Mouse (Mus musculus) limb, embryonic 15.5 days (tissue): ENCODE data around the gene Tnfrsf9. TPM values are rescaled to one million over a fixed set of nuclear protein-coding genes. Genes with fewer than 3 reads are reported as not detected.
A peak's percentile ranks its signal among the peaks of the same experiment; 100 is the strongest.

ENCODE experiments used
- ATAC-seq: fragments of 200-750 bp; cut with Nextera tagmentation; 2 replicates; pipeline ENCODE4 v1.8.0; 2017; ENCODE audit warnings: low read depth, moderate TSS enrichment; ENCODE audit not compliant: insufficient number of reproducible peaks, low FRiP score, low TSS enrichment
- H3K27ac ChIP-seq: fragments of 300-500 bp; sonication (generic); 2 replicates; pipeline ENCODE4 v1.5.1; 2015; ENCODE audit warnings: moderate library complexity, mild to moderate bottlenecking, inconsistent platforms
- H3K27me3 ChIP-seq: fragments of 300-500 bp; sonication (generic); 2 replicates; pipeline ENCODE4 v1.6.1; 2015; ENCODE audit warnings: inconsistent platforms
- H3K36me3 ChIP-seq: fragments of 300-500 bp; sonication (generic); 2 replicates; pipeline ENCODE4 v1.6.1; 2015; ENCODE audit warnings: inconsistent platforms
- H3K4me1 ChIP-seq: fragments of 300-500 bp; sonication (generic); 2 replicates; pipeline ENCODE4 v1.6.1; 2015; ENCODE audit warnings: inconsistent platforms
- H3K4me2 ChIP-seq: fragments of 300-500 bp; sonication (generic); 2 replicates; pipeline ENCODE4 v1.6.1; 2015; ENCODE audit warnings: mild to moderate bottlenecking, inconsistent platforms
- H3K4me3 ChIP-seq: fragments of 300-500 bp; sonication (generic); 2 replicates; pipeline ENCODE4 v1.5.1; 2015; ENCODE audit warnings: mild to moderate bottlenecking, inconsistent platforms
- H3K9ac ChIP-seq: fragments of 300-500 bp; sonication (generic); 2 replicates; pipeline ENCODE4 v1.6.1; 2015; ENCODE audit warnings: inconsistent platforms
- H3K9me3 ChIP-seq: fragments of 300-500 bp; sonication (generic); 2 replicates; pipeline ENCODE4 v1.6.1; 2016; ENCODE audit warnings: inconsistent platforms
- WGBS: fragments of 180-500 bp; shearing (Covaris S2); methylation state at CpG from one replicate; pipeline ENCODE4 v1.1.7; 2015; 5-methylcytosine and 5-hydroxymethylcytosine counted together
- polyA plus RNA-seq: library from polyadenylated mRNA; unstranded; fragments of >200 nt; fragmentation: Nextera tagmentation; extraction: Ambion mirVana; gene quantifications from 2 replicates; pipeline ENCODE4 v1.2.1, GENCODE M21; 2015

Tnfrsf9 gene
- polyA plus RNA-seq: 0.83 and 1.1 TPM in 2 replicates

- Histone ChIP-seq H3K4me2 (peak within 1 kb of the TSS; percentile 58), H3K9me3 (no peaks in the 10 kb centered on the region), H3K36me3 (no peaks in the 10 kb centered on the region), H3K27ac (peak within 1 kb of the TSS; percentile 92), H3K27me3 (no peaks in the 10 kb centered on the region), H3K9ac (peak within 1 kb of the TSS; percentile 87), H3K4me1 (peaks cover 18% of the 10 kb centered on the region), H3K4me3 (peak within 1 kb of the TSS; percentile 64)
- WGBS: under 1% methylated on average over 48 of the region's 48 CpGs
- ATAC-seq: peak; percentile 91
Measured at GRCm38 (mm10) chr4:150914290-150914733, at the start of gene Tnfrsf9, which contains the start of gene Park7. Gene Tnfrsf9, plus strand, starts transcription at chr4:150914562. Gene Park7, minus strand, starts transcription at chr4:150914437.

DNA sequence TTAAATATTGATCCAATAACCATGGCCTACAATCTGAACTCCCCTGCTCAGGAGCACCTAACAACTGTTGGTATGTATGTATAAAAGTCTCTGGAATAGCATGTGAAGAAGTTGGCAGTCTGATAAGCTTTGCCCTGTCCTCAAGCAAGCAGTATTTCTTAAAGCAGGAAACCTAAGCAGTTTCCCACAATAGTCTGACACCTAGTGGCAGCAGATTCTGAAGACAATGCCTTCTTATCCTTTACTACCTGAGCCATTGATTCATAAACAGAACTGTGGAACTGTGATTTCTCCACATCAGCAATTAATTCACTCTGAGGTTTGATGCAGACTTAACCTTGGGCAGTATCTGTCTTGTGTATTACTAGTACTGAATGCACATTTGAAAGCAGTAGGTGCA is 49.0 kb upstream of the Tnfrsf9 start:
- no peaks in the 10 kb centered on the region for H3K9me3 ChIP-seq
- H3K9ac ChIP-seq: no peak overlapping the region
- H3K4me2 ChIP-seq: no peak overlapping the region
- H3K36me3 ChIP-seq: peaks cover 27% of the 10 kb centered on the region
- no peak overlapping the region for H3K4me3 ChIP-seq
- H3K27ac ChIP-seq: no peak overlapping the region
- no peaks in the 10 kb centered on the region for H3K27me3 ChIP-seq
- H3K4me1 ChIP-seq: peaks cover 21% of the 10 kb centered on the region
- no peak for ATAC-seq

DNA sequence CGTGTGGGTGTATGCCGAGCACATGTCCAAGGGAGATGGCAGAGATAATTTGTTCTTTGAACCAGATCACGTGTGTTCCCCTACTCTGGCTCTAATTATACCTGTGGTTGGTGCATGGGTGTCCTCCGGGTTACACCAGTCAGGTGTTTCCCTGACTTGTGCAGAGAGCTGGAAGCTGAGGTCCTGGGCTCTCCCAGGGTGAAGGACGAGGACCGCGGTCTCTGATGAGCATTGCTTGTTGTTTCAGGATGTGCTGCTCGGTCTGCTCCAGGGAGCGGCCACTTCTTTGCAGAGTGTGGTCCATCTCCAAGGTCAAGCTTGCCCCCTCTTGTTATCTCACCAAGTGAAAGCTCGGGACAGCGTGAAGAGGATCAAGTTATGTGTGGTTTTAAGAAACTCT is 48.3 kb upstream of the Tnfrsf9 start:
- Histone ChIP-seq H3K4me3 (no peak overlapping the region), H3K9ac (no peak overlapping the region), H3K36me3 (peaks cover 27% of the 10 kb centered on the region), H3K9me3 (no peaks in the 10 kb centered on the region), H3K4me1 (peaks cover 25% of the 10 kb centered on the region), H3K27me3 (no peaks in the 10 kb centered on the region), H3K4me2 (no peak overlapping the region), H3K27ac (no peak overlapping the region)
- no peak for ATAC-seq
- WGBS: 86% methylated on average over 11 of the region's 11 CpGs

DNA sequence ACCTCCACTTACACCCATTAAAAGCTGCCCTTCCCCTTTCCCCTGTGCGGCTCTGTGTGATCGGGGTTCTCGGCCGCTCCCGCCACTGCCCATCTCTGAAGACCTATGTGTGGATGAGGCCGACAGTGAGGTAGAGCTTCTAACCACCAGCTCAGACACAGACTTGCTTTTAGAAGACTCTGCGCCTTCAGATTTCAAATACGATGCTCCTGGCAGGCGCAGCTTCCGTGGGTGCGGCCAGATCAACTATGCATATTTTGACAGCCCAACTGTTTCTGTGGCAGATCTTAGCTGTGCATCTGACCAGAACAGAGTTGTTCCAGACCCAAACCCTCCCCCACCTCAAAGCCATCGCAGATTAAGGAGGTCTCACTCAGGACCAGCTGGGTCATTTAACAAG is 47.9 kb upstream of the Tnfrsf9 start:
- WGBS: 93% methylated on average over 12 of the region's 12 CpGs
- peaks cover 27% of the 10 kb centered on the region for H3K36me3 ChIP-seq
- no peak overlapping the region for H3K9ac ChIP-seq
- H3K27ac ChIP-seq: no peak overlapping the region
- no peaks in the 10 kb centered on the region for H3K27me3 ChIP-seq
- H3K9me3 ChIP-seq: no peaks in the 10 kb centered on the region
- H3K4me3 ChIP-seq: no peak overlapping the region
- peaks cover 30% of the 10 kb centered on the region for H3K4me1 ChIP-seq
- H3K4me2 ChIP-seq: no peak overlapping the region
- no peak for ATAC-seq

- H3K4me2 ChIP-seq: no peak overlapping the region
- peak overlapping the region; percentile 0; the same call in 1 of the 2 replicates for H3K27ac ChIP-seq
- no peak overlapping the region for H3K4me3 ChIP-seq
- no peaks in the 10 kb centered on the region for H3K27me3 ChIP-seq
- H3K36me3 ChIP-seq: peaks cover 27% of the 10 kb centered on the region
- no peaks in the 10 kb centered on the region for H3K9me3 ChIP-seq
- ATAC-seq: no peak
- H3K4me1 ChIP-seq: peaks cover 40% of the 10 kb centered on the region
- no peak overlapping the region for H3K9ac ChIP-seq
- WGBS: 77% methylated on average over 6 of the region's 6 CpGs
Measured at GRCm38 (mm10) chr4:150868161-150868560, 46.2 kb upstream of the Tnfrsf9 start.

DNA sequence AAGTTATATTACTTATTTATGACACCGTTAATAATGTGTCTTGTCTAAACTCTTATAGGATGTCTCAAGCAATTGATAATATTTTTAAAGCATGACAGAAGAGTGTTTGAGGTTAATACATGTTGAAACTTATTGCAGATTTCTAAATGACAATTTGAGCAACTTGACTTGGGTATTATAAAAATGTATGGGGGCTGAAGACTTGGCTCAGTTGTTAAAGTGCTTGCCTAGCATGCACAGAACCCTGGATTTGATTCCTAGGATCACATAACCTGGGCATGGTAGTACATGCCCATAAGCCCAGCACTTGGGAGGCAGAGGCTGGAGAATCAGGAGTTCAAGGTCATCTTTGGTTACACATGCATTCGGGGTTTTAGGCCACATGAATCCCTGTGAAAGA is 45.5 kb upstream of the Tnfrsf9 start:
- no peak for ATAC-seq

GRCm38 (mm10) chr4:150869276-150870197 is 44.8 kb upstream of the Tnfrsf9 start:
- no peak for ATAC-seq
- peaks cover 40% of the 10 kb centered on the region for H3K4me1 ChIP-seq
- no peak overlapping the region for H3K4me3 ChIP-seq
- H3K27me3 ChIP-seq: no peaks in the 10 kb centered on the region
- no peak overlapping the region for H3K9ac ChIP-seq
- H3K9me3 ChIP-seq: no peaks in the 10 kb centered on the region
- peaks cover 27% of the 10 kb centered on the region for H3K36me3 ChIP-seq
- no peak overlapping the region for H3K27ac ChIP-seq
- no peak overlapping the region for H3K4me2 ChIP-seq
- WGBS: 53% methylated on average over 17 of the region's 17 CpGs

More for the DNA sequence above, 45.5 kb upstream of the Tnfrsf9 start:
- no peak overlapping the region for H3K9ac ChIP-seq
- peaks cover 27% of the 10 kb centered on the region for H3K36me3 ChIP-seq
- H3K9me3 ChIP-seq: no peaks in the 10 kb centered on the region
- H3K4me3 ChIP-seq: no peak overlapping the region
- H3K27ac ChIP-seq: no peak overlapping the region
- no peaks in the 10 kb centered on the region for H3K27me3 ChIP-seq
- WGBS: 74% methylated on average over 2 of the region's 2 CpGs
- no peak overlapping the region for H3K4me2 ChIP-seq
- peaks cover 40% of the 10 kb centered on the region for H3K4me1 ChIP-seq

GRCm38 (mm10) chr4:150870963-150871391 is 43.4 kb upstream of the Tnfrsf9 start:
- no peaks in the 10 kb centered on the region for H3K9me3 ChIP-seq
- H3K4me2 ChIP-seq: no peak overlapping the region
- H3K9ac ChIP-seq: no peak overlapping the region
- no peaks in the 10 kb centered on the region for H3K27me3 ChIP-seq
- 74% methylated on average over 13 of the region's 13 CpGs for WGBS
- peak overlapping the region; percentile 76 for H3K27ac ChIP-seq
- no peak for ATAC-seq
- peaks cover 36% of the 10 kb centered on the region for H3K4me1 ChIP-seq
- H3K36me3 ChIP-seq: peaks cover 22% of the 10 kb centered on the region
- no peak overlapping the region for H3K4me3 ChIP-seq

GRCm38 (mm10) chr4:150871392-150872138 is 42.8 kb upstream of the Tnfrsf9 start:
- H3K9ac ChIP-seq: no peak overlapping the region
- peak; percentile 60 for ATAC-seq
- 17% methylated on average over 10 of the region's 10 CpGs for WGBS

DNA sequence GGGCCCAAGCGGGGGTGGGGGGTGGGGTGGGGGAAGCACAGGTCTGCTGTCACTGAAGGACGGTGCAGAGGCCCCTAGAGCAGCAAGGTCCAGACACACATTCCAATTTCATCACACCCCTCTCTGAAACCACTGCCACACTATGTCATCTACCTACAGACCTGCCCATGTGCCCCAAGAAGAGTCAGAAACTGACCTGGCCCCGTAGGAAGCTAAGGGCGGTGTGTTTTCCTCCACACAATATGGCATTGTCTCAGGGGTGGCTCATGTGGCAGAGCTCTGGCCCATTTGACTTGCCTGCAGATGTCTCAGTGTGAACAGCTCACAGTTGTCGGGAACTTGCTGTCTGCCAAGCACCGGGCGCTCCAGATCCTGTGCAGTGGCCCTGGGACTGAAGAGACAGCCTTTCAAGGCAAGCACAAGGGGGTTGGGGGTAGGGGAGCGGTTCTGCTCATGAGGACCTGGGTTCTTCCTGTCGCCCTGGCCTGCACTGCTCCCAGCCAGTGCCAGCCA is 42.2 kb upstream of the Tnfrsf9 start:
- ATAC-seq: peak; percentile 12; the same call in 1 of the 2 replicates
- Histone ChIP-seq H3K27me3 (no peaks in the 10 kb centered on the region), H3K4me1 (peaks cover 36% of the 10 kb centered on the region), H3K36me3 (peaks cover 10% of the 10 kb centered on the region), H3K27ac (peak overlapping the region; percentile 76), H3K9me3 (no peaks in the 10 kb centered on the region), H3K4me2 (no peak overlapping the region), H3K9ac (no peak overlapping the region), H3K4me3 (no peak overlapping the region)
- 23% methylated on average over 9 of the region's 9 CpGs for WGBS

More at GRCm38 (mm10) chr4:150871392-150872138, 42.8 kb upstream of the Tnfrsf9 start:
- Histone ChIP-seq H3K27ac (peak overlapping the region; percentile 76), H3K4me2 (no peak overlapping the region), H3K27me3 (no peaks in the 10 kb centered on the region), H3K9me3 (no peaks in the 10 kb centered on the region), H3K36me3 (peaks cover 16% of the 10 kb centered on the region), H3K4me1 (peaks cover 36% of the 10 kb centered on the region), H3K4me3 (no peak overlapping the region)

DNA sequence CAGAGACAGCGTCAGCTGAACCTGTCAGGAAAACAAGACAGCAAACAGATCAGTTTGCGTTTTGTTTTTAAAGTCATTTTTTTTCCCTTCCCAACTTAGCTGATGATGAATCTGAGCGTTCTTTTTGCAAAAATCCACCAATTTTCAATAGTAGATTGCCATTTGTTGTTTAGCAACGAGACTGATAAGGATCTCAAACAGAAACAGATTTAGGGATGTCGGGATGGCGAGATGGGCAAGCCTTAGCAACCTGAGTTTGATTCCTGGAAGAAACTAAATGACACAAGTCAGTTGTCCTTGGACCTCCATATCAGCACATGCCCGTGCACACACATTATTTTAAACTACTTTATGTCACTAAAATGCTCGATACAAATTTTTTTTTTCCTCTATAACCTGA is 41.7 kb upstream of the Tnfrsf9 start:
- no peaks in the 10 kb centered on the region for H3K9me3 ChIP-seq
- no peak overlapping the region for H3K9ac ChIP-seq
- ATAC-seq: no peak
- 67% methylated on average over 8 of the region's 8 CpGs for WGBS
- H3K27ac ChIP-seq: peak overlapping the region; percentile 76
- no peak overlapping the region for H3K4me2 ChIP-seq
- peaks cover 36% of the 10 kb centered on the region for H3K4me1 ChIP-seq
- H3K27me3 ChIP-seq: no peaks in the 10 kb centered on the region
- peaks cover 5% of the 10 kb centered on the region; the same call in 1 of the 2 replicates for H3K36me3 ChIP-seq
- no peak overlapping the region for H3K4me3 ChIP-seq
